Mouse (Mus musculus) liver, postnatal 0 days (tissue): ENCODE measurements around the gene Mettl15. TPM values are rescaled to one million over a fixed set of nuclear protein-coding genes. Genes with fewer than 3 reads are reported as not detected.

Source experiments
- ATAC-seq: fragments of 200-750 bp; cut with Nextera tagmentation; 2 replicates; pipeline ENCODE4 v1.8.0; 2017; ENCODE audit warnings: mild to moderate bottlenecking, moderate library complexity
- DNase-seq: peaks from one replicate; pipeline ENCODE4 v3.0.0-alpha.2; 2016
- H3K27ac ChIP-seq: fragments of 300-500 bp; sonication (generic); 2 replicates; pipeline ENCODE4 v1.5.1; 2014; ENCODE audit warnings: antibody characterized with exemption, moderate library complexity, mild to moderate bottlenecking, low read depth
- H3K27me3 ChIP-seq: fragments of 300-500 bp; sonication (generic); 2 replicates; pipeline ENCODE4 v1.6.1; 2014; ENCODE audit warnings: low read length, control low read depth, mixed read lengths; ENCODE audit not compliant: insufficient read depth
- H3K36me3 ChIP-seq: fragments of 300-500 bp; sonication (generic); replicated peaks from 2 replicates; pipeline ENCODE4 v1.6.1; 2014; ENCODE audit warnings: mild to moderate bottlenecking, control low read depth, low read length, moderate library complexity, mixed read lengths; ENCODE audit not compliant: insufficient read depth
- H3K4me1 ChIP-seq: fragments of 300-500 bp; sonication (generic); 2 replicates; pipeline ENCODE4 v1.6.1; 2014; ENCODE audit warnings: antibody characterized with exemption, mild to moderate bottlenecking, control low read depth; ENCODE audit not compliant: insufficient read depth
- H3K4me2 ChIP-seq: fragments of 300-500 bp; sonication (generic); 2 replicates; pipeline ENCODE4 v1.6.1; 2014; ENCODE audit warnings: low read depth, mild to moderate bottlenecking, low read length, moderate library complexity, mixed read lengths
- H3K4me3 ChIP-seq: fragments of 300-500 bp; sonication (generic); 2 replicates; pipeline ENCODE4 v1.5.1; 2014; ENCODE audit warnings: low read depth, low read length
- H3K9ac ChIP-seq: fragments of 300-500 bp; sonication (generic); replicated peaks from 2 replicates; pipeline ENCODE4 v1.6.1; 2014; ENCODE audit warnings: mild to moderate bottlenecking, moderate library complexity
- H3K9me3 ChIP-seq: fragments of 300-500 bp; sonication (generic); 2 replicates; pipeline ENCODE4 v1.6.1; 2016; ENCODE audit warnings: mild to moderate bottlenecking, control low read depth, low read length, mixed read lengths
- CTCF ChIP-seq: sonication (generic); IDR thresholded peaks from 2 replicates; pipeline ENCODE4 v1.5.1; 2016; ENCODE audit warnings: antibody characterized with exemption, low read depth
- EP300 ChIP-seq: IDR thresholded peaks from 2 replicates; pipeline ENCODE4 v1.6.1; 2016; ENCODE audit warnings: antibody characterized with exemption, low read depth, mild to moderate bottlenecking
- WGBS: fragments of 180-500 bp; shearing (Covaris S2); extraction: QIAGEN DNeasy Blood & Tissue Kit; methylation state at CpG from one replicate; pipeline ENCODE4 v1.1.7; 2014; ENCODE audit not compliant: insufficient replicate concordance; 5-methylcytosine and 5-hydroxymethylcytosine counted together
- polyA plus RNA-seq: library from polyadenylated mRNA; unstranded; fragments of >200 nt; fragmentation: Nextera tagmentation; extraction: Ambion mirVana; gene quantifications from 2 replicates; pipeline ENCODE4 v1.2.1, GENCODE M21; 2015

The Mettl15 gene
- polyA plus RNA-seq, 1 experiment from 2014 or later: 4.1 TPM

DNA sequence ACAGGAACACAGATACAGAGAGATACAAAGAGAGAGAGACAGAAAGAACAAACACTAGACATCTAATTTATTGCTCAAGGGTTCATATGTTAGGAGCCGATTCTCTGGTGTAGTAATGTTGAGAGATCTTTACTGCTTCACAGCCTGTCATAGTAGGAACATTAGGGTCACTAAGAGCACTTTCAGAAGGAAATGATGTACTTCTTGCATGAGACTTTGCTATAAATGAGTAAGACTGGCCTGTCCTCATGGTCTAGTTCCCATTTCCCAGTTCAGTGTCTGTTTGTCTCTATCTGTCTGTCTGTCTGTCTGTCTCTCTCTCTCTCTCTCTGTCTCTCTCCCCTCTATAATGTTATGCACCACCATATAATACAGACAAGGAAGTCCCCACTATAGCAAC, 7.5 kb downstream of the Mettl15 start:
- no peak overlapping the region for H3K4me3 ChIP-seq
- no peak overlapping the region for H3K4me2 ChIP-seq
- no peaks in the 10 kb centered on the region for H3K27me3 ChIP-seq
- no peak overlapping the region for H3K27ac ChIP-seq
- no peak for ATAC-seq
- H3K4me1 ChIP-seq: no peaks in the 10 kb centered on the region
- TF ChIP-seq EP300 (no peak), CTCF (no peak)
- DNase-seq: no peak
- H3K9me3 ChIP-seq: no peaks in the 10 kb centered on the region
- WGBS: 89% methylated on average over 1 of the region's 1 CpGs
- H3K9ac ChIP-seq: no peak overlapping the region
- no peaks in the 10 kb centered on the region; the same call in 1 of the 2 replicates for H3K36me3 ChIP-seq

DNA sequence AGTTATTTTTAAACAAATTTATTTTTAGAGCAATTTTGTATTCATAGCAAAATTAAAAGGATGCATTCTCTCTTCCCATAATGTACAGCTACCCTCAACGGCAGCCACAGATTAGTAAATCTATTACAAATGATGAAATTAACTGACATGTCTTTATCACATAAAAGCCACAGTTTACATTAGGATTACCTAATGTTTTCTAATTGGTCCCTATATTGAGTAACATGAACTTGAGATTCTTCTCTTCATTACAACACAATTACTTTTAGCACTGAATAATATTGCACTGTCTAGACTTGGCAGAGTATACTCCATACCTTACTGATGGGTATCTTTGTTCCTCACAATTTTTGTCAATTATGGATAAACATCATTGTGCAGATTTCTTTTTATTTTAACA, 17.8 kb downstream of the Mettl15 start:
- 85% methylated on average over 1 of the region's 1 CpGs for WGBS
- H3K4me2 ChIP-seq: no peak overlapping the region
- H3K27me3 ChIP-seq: no peaks in the 10 kb centered on the region
- no peaks in the 10 kb centered on the region for H3K9me3 ChIP-seq
- ATAC-seq: no peak
- H3K27ac ChIP-seq: no peak overlapping the region
- no peaks in the 10 kb centered on the region for H3K4me1 ChIP-seq
- no peak overlapping the region for H3K9ac ChIP-seq
- H3K36me3 ChIP-seq: no peaks in the 10 kb centered on the region
- H3K4me3 ChIP-seq: no peak overlapping the region
- TF ChIP-seq EP300: no peak
- TF ChIP-seq CTCF: no peak
- no peak for DNase-seq

DNA sequence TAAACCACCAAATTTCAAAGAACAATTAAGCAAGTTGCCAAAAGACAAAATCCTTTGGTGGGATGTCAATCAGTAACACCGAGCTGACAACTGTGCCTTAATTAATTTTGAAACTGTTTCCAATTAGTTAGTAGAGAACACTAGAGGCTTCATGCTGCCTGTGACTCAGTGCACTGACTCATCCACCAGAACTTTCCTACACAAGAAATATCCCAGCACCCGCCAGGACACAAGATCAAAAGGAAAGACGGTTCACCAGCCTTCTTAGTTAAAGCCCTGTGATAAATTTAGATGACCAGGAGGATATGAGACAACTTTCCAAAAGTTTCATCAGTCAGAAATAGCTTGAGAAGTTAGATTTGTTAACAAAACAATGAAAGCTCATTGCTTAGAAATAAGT, 38.6 kb downstream of the Mettl15 start:
- Histone ChIP-seq H3K9ac (no peak overlapping the region), H3K4me3 (no peak overlapping the region), H3K27ac (no peak overlapping the region), H3K4me1 (no peaks in the 10 kb centered on the region), H3K36me3 (no peaks in the 10 kb centered on the region), H3K9me3 (no peaks in the 10 kb centered on the region), H3K27me3 (no peaks in the 10 kb centered on the region), H3K4me2 (no peak overlapping the region)
- DNase-seq (no peak), ATAC-seq (no peak)
- no peak for TF ChIP-seq CTCF
- no peak for TF ChIP-seq EP300
- WGBS: 78% methylated on average over 3 of the region's 3 CpGs

DNA sequence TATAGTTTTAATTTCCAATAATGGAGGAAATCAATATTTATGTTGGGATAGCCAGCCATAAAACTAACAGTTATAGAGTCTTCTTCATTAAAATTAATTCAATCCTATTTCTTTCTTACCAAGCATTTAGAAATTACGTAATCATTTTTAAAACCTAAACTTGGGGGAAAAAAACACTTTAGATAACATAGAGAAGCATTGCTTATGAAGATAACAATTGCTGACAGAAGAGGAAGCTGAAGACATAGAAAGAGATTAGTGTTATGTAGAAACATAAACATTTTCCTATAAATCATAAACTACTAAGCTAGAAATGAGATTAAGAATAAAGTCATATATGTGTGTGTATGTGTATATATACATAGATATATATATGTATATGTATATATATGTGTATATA, 44.8 kb downstream of the Mettl15 start:
- TF ChIP-seq CTCF: no peak
- no peak for TF ChIP-seq EP300
- H3K4me2 ChIP-seq: no peak overlapping the region
- 70% methylated on average over 1 of the region's 1 CpGs for WGBS
- H3K9me3 ChIP-seq: no peaks in the 10 kb centered on the region
- no peaks in the 10 kb centered on the region for H3K4me1 ChIP-seq
- no peaks in the 10 kb centered on the region for H3K27me3 ChIP-seq
- H3K27ac ChIP-seq: no peak overlapping the region
- H3K36me3 ChIP-seq: no peaks in the 10 kb centered on the region
- no peak for ATAC-seq
- DNase-seq: no peak
- H3K9ac ChIP-seq: no peak overlapping the region
- H3K4me3 ChIP-seq: no peak overlapping the region

DNA sequence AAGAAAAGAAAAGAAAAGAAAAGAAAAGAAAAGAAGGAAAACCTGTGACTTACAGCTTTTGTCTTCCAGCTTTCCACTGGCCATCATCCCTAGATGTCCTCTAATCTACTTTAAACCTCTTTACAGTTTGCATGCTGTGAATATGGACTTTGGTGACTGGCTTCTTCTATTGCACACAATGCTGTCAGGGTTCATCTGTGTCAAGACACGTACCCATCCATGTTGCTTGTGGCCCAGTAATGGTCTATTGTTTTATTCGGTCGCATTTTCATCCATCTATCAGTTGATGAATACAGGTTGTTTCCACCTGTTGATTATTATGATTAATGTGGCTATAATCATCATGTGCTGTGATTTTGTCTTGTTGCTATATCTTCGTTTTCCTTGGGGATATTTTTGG, 46.7 kb downstream of the Mettl15 start:
- 76% methylated on average over 4 of the region's 4 CpGs for WGBS
- H3K36me3 ChIP-seq: no peaks in the 10 kb centered on the region
- H3K4me2 ChIP-seq: no peak overlapping the region
- no peaks in the 10 kb centered on the region for H3K4me1 ChIP-seq
- TF ChIP-seq EP300 (no peak), CTCF (no peak)
- ATAC-seq (no peak), DNase-seq (no peak)
- no peak overlapping the region for H3K27ac ChIP-seq
- H3K27me3 ChIP-seq: no peaks in the 10 kb centered on the region
- no peaks in the 10 kb centered on the region for H3K9me3 ChIP-seq
- H3K4me3 ChIP-seq: no peak overlapping the region
- no peak overlapping the region for H3K9ac ChIP-seq

DNA sequence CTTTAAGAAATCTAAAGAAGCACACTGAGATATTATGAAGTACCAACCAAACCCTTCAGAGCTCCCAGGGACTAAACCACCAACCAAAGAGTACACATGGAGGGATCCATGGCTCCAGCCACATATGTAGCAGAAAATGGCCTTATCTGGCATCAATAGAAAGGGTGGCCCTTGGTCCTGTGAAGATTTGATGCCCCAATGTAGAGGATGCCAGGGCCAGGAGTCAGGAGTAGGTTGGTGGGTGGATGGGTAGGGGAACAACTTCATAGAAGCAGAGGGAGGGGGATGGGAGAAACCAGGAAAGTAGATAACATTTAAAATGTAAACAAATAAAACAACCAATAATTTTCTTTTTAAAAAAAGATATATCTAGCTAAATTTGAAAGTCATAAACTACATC, 50.1 kb downstream of the Mettl15 start:
- H3K4me1 ChIP-seq: no peaks in the 10 kb centered on the region
- no peak overlapping the region for H3K4me2 ChIP-seq
- H3K27me3 ChIP-seq: no peaks in the 10 kb centered on the region
- H3K27ac ChIP-seq: no peak overlapping the region
- DNase-seq (no peak), ATAC-seq (no peak)
- no peaks in the 10 kb centered on the region for H3K9me3 ChIP-seq
- H3K36me3 ChIP-seq: no peaks in the 10 kb centered on the region
- no peak overlapping the region for H3K9ac ChIP-seq
- TF ChIP-seq EP300: no peak
- TF ChIP-seq CTCF: no peak
- no peak overlapping the region for H3K4me3 ChIP-seq

DNA sequence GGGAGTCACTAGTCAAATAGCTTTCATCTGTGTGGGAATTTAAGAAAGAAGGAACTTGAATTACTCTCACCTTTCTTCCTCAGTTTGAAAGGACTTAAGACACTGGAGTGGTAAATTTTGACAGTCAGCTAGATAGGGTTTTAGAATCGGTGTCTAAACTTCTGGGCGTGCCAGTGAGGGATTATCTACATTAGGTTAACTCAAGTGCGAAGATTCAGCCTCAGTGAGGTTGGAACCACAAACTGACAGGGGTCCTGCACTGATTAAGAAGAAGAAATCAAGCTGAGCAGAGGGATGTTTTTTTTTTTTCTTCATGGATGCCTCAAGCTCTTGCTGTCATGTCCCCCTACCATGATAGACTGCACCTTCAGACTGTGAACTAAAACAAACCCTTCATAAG, 53.4 kb downstream of the Mettl15 start:
- Histone ChIP-seq H3K4me2 (no peak overlapping the region), H3K9me3 (no peaks in the 10 kb centered on the region), H3K9ac (no peak overlapping the region), H3K27me3 (no peaks in the 10 kb centered on the region), H3K4me3 (no peak overlapping the region), H3K36me3 (no peaks in the 10 kb centered on the region), H3K27ac (no peak overlapping the region), H3K4me1 (no peaks in the 10 kb centered on the region)
- WGBS: 58% methylated on average over 3 of the region's 3 CpGs
- no peak for ATAC-seq
- DNase-seq: no peak
- TF ChIP-seq EP300 (no peak), CTCF (no peak)
